Mouse (Mus musculus): ENCODE measurements around the gene Olfr1490. TPM values are rescaled to one million over a fixed set of nuclear protein-coding genes. Genes with fewer than 3 reads are reported as not detected.
"Not testable (repeated sequence)": the region's sequence is repeated elsewhere in the genome, so short reads cannot be mapped to it uniquely, and the experiment has no call there.

Olfr1490 gene
- total RNA-seq (2022): not detected

DNA sequence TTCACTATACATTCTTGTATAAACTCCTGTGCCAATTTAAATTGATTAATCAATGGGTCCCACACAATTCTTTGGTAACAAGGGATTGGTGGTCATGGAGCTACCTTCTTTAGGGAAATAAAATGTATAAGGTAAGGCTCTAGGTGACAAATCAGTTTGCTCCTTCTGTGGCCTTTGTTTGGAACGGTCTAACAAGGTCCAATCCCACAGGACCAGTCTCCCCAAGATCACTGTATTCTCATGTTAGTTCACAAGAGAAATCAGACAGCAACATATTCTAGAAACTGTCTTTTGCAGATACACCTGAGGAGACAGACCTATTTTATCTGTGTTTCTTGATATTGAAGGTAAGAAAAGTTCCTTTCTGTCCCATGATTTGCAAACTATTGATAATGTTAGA lies at the start of gene Olfr1490:
Gene Olfr1490, plus strand, starts transcription at position 301 of the 400 bp plus-strand sequence.
- no peak for DNase-seq (ENCODE audit: low spot score in 2 of 2)

DNA sequence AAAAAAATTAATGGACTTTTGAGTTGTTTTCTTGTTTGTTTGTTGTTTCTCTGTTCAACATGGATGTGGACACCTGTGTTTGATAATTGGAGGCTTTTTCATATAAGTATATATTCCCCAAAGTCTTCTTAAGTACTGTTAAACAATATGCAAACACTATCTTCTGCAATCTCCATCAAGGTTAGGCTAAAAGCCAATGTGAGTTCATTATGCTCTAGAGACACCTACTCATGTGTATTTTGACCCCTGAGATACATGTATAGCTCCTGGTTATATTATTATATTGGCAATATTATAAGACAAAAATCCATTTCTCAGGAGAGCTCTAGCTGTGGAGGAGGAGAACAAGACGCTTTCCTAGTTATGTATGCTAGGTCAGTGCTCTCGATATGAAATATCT lies 33.8 kb upstream of the Olfr1490 start, which contains the start of gene Olfr1487:
Gene Olfr1487, plus strand, starts transcription at position 301 of the 400 bp plus-strand sequence.
- not testable (repeated sequence) for DNase-seq (ENCODE audit: low spot score in 2 of 2)

DNA sequence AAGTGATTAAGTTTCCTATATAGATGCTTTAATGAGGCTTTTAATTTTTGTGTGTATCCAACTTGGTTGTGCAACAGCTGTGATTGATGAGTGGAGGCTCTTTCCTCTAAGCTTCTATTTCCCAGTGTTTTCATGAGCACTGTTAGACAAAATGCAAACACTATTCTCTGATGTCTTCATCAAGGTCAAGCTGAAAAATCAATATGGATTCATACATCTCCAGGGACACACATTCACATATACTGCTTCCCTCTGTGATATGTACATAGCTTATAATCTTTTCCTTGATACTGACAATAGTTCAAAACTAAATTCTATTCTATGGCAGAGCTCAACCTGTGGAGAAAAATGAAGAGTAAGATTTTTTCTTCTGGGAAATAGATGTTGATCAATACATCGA lies 19.6 kb upstream of the Olfr1490 start, which contains the start of gene Olfr1489:
Gene Olfr1489, plus strand, starts transcription at position 301 of the 400 bp plus-strand sequence.
- no peak for DNase-seq (ENCODE audit: low spot score in 2 of 2)

GRCm38 (mm10) chr19:13696968-13697367 lies 46.1 kb downstream of the Olfr1490 start, which contains the start of gene Olfr1491:
Gene Olfr1491 (plus strand): TSS chr19:13697268.
- DNase-seq (ENCODE audit: low spot score in 2 of 2): no peak

Small RNA genes lying within 50 kb of the gene (microRNA-seq; reads per million reads assigned to microRNA genes)
- gene Gm23931: 0 reads per million in 2 experiments

Other genes starting within 250 kb of the Olfr1490 start
- not detected for gene Olfr1469, start 243.2 kb upstream of the Olfr1490 start, total RNA-seq (2022)
- not detected for gene Olfr1471, start 207.7 kb upstream of the Olfr1490 start, total RNA-seq (2022)
- not detected for gene Olfr1472, start 195.0 kb upstream of the Olfr1490 start, total RNA-seq (2022)
- not detected for gene Olfr1474, start 181.5 kb upstream of the Olfr1490 start, total RNA-seq (2022)
- not detected for gene Olfr1475, start 170.9 kb upstream of the Olfr1490 start, total RNA-seq (2022)
- gene Olfr1477, start 150.5 kb upstream of the Olfr1490 start, total RNA-seq (2022): not detected
- not detected for gene Olfr1480, start 123.2 kb upstream of the Olfr1490 start, total RNA-seq (2022)
- gene Olfr1484, start 67.6 kb upstream of the Olfr1490 start, total RNA-seq (2022): not detected
- not detected for gene Olfr1487, start 33.7 kb upstream of the Olfr1490 start, total RNA-seq (2022)
- gene Olfr1489, start 19.5 kb upstream of the Olfr1490 start, total RNA-seq (2022): not detected
- not detected for gene Olfr1491, start 46.2 kb downstream of the Olfr1490 start, total RNA-seq (2022)
- not detected for gene Olfr1493-ps1, start 72.2 kb downstream of the Olfr1490 start, total RNA-seq (2022)
- not detected for gene Olfr1494, start 88.6 kb downstream of the Olfr1490 start, total RNA-seq (2022)
- not detected for gene Olfr1495, start 113.5 kb downstream of the Olfr1490 start, total RNA-seq (2022)
- gene Olfr1496, start 126.8 kb downstream of the Olfr1490 start, total RNA-seq (2022): not detected
- gene Olfr1497, start 147.1 kb downstream of the Olfr1490 start, total RNA-seq (2022): not detected
- not detected for gene Olfr1499, start 168.4 kb downstream of the Olfr1490 start, total RNA-seq (2022)
- not detected for gene Olfr1500, start 179.4 kb downstream of the Olfr1490 start, total RNA-seq (2022)
- not detected for gene Olfr1501, start 199.6 kb downstream of the Olfr1490 start, total RNA-seq (2022)
- gene Olfr1502, start 210.7 kb downstream of the Olfr1490 start, total RNA-seq (2022): not detected
- not detected for gene Olfr1504, start 246.8 kb downstream of the Olfr1490 start, total RNA-seq (2022)

Data from left cerebral cortex, adult 8-10 months (tissue).